Mouse (Mus musculus) induced T-regulatory cell, adult 2 months (primary cell): ENCODE results near the gene Fgfr2.

Experiments used
- DNase-seq: peaks from one replicate; pipeline ENCODE4 v3.0.0-alpha.2; 2012; ENCODE audit warnings: low read depth

Fgfr2 gene

DNA sequence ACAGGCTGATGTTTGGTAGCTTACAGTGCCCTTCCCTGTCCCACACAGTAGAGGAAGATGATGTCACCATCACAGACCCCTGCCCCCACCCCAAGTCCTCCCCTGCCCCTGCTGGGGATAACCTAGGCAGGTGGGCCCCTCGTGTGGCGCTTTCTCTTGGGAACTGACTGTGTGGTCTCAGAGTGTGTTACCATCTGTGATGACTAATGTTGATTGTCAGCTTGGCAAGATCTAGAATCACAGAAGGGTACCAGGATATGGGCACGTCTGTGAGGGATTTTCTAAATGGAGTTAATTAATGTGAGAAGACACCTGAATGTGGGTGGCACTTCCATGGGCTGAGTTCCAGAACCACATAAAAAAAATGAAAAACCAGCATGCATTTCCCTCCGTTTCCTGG, 955.9 kb downstream of the Fgfr2 start:
- DNase-seq: no peak

DNA sequence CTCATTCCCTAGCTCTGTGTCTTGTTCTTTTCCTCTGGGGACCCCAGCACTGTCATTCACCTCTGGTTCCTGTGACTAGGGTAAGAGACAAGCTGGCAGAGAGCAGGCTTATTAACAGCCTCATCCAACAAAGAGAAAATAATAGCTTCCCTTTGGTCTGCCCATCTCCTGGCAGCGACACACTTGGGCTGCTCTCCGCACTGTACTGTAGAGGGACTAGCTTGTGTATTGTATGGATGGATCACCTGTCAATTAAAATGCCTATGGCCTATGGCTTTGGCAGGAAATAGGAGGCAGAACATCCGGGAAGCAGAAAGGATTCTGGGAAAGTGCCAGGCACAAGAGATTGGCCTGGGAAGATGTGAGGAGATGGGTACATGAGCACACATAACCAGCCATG, 960.9 kb downstream of the Fgfr2 start:
- DNase-seq: no peak

DNA sequence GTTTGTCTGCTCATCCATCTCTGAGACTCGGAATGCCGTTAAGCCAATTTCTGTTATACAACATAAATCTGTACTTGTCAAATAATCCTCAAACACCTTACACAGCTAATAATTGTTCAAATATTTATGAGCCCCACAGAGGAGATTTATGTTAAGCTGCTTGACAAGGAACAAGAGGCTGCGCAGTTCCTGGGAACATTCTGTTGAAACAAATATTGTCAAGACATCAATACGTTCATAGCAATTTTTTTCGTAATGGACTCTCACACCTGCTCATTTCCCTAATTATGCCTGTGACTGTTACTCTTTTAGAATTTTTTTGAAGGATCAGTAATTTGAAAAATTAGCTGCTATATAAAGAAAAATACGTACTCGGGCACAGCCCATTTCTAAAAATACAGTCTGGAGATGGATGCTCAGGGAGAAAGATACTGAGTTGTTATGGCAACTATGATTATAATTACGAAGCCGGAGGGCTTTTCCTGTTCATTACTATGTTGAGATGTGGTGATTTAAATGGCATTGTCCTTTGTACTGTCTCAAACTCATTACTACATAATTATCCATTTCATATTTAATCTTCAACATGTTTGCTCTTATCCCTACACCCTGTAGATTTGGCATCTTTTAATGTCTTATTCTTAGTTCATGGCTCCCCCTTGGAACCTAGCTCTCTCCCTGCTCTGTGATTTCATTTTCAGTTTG, 964.7 kb downstream of the Fgfr2 start:
- DNase-seq: no peak

DNA sequence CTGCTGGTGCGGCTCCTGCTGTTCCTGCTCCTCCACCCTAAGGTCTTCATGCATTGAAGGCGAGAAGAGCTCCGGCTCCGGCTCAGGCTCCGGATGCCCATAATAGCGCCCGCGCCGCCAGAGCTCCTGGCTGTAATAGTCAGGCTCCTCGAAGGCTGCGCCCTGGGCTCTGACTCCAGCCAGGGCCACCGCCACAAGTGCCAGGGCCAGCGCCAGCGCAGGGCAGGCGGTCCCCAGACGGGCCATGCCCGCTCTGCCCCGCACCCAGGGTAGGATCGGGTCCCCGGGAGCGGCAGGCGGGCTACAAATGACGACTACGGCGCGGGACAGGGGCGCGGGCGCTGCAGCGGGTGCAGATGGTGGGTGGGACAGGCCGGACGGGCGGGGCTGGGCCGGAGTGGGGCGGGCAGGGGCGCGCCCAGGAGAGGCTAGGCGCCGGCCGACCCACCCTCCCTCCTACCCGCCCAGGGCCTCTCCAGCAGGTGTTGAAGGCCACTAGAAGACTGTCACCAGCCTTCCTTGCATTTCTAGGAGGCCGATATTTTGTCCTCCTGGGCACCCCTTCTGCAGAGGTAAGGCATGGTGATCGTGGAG, 968.7 kb downstream of the Fgfr2 start, which contains the start of gene Cpxm2:
Cpxm2 (minus strand) TSS at position 372 of the 594 bp plus-strand sequence.
- DNase-seq: no peak

DNA sequence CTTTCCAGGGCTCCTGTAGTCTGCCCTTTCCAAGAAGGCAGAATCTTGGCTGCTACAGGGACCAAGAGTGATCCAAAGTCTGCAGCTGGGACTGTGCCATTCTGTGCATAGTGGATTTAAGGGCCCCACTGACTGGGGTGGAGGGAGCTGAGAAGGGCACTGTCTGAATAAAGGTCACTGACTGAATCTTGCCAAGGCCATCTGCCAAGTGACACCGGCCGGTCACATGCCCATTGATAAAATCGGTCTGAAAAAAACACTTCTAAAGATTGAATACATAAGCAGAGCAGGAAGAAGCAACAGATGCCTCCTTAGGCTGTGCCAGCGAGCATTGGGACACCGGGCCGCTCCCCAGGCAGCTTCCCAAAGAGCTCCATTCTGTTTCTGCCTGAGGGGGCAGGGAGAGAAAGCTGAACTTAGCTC, 969.4 kb downstream of the Fgfr2 start:
- DNase-seq: no peak

DNA sequence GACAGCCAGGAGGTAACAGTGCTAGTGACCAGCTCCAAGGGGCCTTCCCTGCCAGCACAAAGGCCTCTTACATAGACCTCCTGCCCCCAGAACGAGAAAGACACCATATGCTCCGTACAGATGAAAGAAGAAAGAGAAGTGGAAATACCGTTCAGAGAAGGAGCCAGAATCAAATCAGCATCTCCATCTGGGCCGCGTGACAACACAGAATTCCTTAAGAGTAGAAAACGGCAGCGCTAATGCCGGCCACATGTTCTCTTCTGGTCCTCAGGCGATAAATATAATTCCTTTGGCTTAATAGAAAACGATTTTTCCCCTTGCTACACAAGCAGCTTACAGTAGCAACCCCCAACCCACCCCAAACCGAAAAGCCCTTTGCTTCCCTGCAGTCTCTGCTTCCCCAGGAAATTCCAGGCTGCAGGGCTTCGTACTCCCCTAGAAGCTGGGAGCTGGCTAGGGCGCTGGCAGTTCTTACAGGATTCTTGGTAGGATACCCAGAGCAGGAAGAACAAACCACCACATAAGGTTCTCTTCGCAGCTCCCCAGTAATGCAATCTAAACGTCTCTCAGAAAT, 977.8 kb downstream of the Fgfr2 start:
- no peak for DNase-seq

DNA sequence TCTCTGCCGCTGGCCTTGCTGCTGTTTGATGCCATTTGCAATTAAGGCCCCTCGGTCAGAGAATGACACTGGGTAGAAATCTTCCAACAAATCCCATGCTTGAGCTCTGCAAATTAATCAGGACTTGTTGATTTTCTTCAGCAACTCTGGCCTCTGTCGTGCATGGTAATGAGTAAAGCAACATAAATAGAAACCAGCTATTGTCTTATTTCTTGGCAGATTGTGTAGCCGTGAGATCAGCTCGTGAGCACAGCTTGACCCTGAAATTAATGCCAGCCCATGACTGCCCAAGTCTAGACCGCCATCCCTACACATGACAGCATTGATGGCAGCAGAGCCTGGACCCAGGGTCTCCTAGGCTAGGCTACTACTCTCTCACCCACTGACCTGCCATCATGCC, 994.5 kb downstream of the Fgfr2 start:
- DNase-seq: no peak

DNA sequence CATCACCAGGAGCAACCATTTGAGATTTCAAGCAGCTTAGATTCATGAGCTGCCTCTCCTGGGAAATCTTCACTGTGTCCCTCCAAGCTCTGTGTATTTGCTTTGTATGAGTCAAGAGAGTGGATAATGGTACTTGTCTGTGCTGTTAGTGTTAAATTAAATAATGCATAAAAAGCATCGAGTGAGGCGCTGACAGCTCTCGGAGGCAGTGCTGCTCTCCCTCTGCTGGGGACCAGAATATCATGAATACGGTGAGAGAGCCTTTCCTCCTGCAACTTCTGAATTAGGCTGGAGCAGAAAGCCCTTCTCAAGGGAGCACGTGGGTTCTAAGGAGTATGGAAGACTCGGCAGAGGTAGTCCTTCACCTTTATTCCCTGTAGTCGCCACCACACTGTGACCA, 998.2 kb downstream of the Fgfr2 start:
- no peak for DNase-seq

DNA sequence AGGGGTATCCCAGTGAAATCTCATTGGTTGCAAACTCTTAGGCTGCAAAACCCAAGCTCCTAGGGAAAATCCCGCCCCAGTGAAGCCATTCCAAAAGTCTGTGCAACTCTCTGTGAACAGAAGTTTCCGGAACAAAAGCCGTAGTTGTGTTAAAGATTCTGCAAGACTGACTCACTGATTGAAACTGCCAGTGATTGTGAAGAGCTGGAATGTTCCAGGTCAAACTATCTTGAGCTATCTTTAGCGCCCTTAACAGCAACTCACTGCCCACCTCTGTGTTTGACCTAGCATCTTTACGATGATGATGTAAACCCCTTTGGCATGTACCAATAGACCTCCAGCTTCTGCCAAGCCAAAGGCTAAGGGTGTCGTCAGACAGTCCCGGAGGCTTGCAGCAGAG, 999.9 kb downstream of the Fgfr2 start:
- DNase-seq: no peak

DNA sequence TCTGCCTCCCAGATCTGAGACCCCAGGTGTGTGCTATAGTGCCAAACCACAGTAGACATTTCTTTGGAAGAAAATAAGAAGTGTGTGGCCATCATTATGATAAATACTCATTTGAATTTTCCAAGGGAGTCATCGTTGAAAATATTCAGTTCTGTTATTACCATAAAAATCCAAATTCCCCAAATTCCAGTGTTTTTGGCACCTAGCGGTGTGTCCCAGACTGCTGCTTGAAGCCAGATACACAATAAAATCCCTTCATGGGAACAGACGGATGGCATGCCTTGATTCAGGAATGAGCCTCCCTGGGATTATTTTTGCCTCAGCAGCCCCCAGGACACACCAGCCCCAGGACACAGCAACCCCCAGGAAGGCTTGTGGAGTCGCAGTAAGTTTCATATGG, 1003.3 kb downstream of the Fgfr2 start:
- DNase-seq: no peak

DNA sequence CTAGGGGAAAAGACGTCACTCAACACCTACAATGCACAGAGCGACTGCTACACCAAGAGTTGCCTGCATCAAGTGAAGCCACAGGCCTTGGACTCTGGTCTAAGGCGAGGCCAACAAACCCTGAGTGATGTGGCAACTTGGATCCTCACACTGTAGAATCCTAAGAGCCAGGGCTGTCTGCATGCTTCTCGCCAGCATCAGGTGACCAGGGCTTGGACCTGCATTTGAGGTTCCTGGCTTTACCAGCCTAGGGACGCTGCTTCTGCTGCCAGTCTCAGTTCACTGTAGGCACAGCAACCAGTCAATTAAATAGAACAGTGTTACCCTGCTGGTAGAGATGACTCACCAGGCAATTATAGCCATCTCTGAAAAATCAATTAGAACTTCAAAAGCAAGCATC, 1011.4 kb downstream of the Fgfr2 start:
- no peak for DNase-seq

DNA sequence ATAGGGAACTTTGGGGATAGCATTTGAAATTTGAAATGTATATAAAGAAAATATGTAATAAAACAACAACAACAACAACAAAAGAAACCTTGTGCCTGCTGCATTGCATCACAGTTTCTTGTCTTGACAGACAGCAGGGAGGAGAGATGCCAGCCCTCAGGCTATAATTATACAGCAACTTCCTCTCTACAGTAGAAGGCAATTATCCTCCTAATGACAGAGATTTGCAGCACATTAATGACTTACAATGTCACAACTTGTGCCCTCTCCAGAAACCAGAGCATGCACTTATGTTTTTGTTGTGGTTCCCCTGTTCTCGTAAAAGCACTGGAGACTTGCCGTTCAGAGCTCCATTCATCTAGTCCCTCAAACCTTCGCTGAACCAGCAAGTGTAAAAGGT, 1012.8 kb downstream of the Fgfr2 start:
- no peak for DNase-seq

DNA sequence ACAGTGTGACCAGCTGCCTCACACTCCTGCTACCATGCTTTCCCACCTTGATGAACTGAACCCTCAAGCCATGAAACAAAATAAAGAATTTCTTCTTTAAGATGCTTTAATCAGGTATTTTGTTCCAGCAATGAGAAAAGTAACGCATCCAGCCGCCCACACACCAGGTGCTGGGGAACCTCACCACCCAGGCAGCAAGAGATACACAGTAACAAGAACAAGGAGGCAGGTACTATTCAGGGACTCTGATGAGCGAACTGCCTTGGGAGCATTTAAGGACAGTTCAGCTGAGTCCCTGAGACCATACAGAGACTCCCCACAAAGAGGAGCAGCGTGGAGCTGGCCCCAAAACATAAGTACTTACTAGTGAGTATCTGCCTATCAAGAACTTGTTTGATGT, 1016.3 kb downstream of the Fgfr2 start:
- DNase-seq: no peak

DNA sequence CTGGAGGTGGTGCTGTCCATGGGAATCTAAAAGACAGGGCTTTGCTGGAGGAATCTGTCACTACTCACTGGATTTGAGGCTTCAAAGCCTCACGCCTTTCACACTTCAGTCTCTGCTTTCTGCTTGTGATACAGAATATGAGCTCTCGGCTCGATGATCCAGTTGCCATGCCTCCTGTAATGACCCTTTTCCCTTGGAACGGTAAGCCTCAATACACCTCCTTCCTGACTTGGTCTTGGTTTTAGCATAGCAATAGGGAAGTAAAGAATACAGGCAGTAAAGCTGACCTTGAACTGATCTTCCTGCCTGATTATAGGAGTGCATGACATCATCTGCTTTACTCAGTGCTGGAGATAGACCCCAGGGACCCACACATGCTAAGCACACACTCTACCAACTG, 1017.8 kb downstream of the Fgfr2 start:
- DNase-seq: no peak

DNA sequence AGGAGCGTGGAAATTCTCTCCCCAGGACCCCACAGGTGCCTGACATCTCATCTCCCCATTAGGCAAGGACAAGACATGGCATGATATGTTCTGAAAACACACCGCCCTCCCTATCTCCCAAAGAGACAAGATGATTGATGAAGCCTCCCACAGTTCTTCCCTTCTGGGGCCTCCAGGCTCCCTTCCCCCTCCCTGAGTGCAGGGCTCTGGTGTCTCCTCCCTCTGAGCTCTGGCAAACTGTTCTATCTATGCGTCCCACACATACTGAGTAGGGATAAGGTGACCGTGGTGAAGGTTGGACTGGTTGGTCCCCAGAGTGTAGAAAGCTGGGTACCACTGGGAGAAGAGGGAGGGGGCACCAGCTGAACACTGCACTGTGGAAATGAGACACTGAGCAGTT, 1024.7 kb downstream of the Fgfr2 start:
- no peak for DNase-seq

DNA sequence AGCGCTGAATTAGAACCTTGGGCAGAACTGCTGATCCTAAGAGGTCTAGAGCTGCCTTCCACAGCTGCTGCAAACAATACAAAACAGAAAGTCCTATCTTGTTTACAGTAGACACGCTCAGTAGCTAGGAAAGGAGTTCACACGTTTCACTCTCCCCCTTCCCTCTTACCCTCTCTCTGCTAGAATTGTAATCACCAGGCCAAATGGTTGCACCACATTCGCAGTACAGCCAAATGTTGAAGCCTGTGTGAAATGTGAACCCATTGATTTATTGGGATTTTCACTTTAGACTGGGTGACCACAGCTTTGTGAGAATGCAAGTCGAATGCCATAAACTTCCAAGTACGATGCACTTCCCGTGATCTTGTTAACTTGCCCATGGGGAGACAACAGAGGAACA, 1028.5 kb downstream of the Fgfr2 start:
- DNase-seq: no peak

DNA sequence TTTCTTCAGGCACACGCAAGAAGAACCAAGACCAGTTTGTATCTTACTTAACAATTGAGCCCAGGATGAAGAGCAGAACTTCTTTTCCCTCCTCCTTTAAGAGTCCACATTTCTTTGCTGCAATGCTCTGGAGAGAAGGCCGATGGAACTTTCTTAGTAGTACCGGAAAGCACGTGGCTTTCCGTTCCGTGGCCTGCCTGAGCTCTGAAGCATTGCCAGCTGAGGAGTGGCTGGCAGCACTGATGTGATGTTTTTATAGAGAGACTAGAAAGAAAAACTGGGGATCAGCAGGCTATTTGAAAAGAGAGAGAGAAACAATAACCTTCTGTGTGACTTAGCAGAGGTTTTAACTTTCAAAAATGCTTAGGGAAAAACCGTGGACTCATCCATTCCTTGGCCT, 1031.6 kb downstream of the Fgfr2 start:
- DNase-seq: no peak

DNA sequence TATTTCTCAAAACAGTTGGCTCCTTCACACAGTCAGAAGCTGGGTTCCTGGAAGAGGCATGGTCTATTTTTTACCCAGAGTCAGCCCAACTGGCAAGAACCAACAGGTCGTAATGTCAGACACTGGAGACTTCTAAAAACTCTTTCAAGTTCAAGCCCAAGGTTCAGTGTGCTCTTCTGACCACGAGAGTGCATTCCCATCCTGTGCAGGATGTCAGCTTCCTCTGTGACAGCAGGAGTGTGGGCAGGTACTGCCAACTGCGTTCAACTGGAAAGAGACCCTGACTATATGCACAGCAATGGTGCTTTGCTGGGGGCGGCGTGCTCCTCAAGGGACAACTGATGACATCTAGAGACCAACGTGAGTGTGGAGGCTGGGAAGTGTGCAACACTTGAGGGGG, 1034.5 kb downstream of the Fgfr2 start:
- DNase-seq: no peak

DNA sequence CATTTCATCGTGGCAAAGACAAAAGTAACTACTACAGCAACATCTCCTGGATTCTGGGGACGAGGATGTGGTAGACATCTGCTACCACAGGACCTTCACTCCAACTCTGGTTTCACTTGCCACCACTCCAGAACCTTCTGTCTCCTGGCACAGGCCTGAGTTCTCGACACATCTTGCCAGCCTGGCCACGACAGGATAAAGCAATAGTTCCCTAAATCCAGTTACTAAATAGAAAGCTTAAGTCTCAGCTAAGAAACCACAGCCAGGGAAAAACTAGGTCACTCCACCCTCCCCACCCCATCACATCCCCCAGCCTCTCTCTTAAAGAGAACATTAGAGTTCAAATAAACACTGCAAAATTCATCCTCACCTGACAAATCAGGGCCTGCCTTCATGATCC, 1035.0 kb downstream of the Fgfr2 start:
- no peak for DNase-seq

DNA sequence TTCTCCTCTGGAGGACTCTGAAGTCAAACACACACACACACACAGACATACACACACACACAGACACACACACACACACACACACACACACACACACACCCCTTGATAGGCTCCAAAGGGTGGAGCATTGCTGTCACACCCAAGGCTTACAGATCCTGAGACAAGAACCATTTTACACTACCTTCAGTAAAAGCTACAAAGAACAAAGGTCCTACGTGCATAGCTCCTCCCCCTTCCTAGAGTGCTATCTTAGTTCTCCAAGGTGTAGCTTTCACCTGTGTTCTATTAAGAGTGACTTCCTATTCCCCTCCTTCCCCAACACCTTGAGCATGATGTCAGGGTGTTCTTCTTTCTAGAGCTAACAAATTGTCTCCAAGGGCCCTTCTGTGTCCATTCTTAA, 1047.3 kb downstream of the Fgfr2 start:
- DNase-seq: no peak

DNA sequence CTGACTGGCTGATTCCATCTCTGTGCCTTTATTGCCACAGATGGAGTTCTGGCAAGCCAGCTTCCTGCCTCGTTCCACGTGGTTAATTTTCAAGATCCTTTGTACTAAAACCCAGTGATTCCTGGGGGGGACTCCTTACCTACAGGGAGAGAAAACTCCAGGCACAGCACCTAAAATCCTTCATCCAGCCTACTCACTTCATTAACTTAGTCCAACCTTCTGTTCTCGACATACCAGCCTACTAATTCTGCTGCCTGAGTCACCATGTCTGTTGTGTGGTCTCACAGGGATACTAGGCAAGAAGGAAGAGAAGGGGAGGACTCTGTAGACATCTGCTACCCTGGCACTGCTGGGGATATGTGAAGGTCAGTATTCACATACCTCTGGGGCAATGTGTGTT, 1048.6 kb downstream of the Fgfr2 start:
- no peak for DNase-seq

DNA sequence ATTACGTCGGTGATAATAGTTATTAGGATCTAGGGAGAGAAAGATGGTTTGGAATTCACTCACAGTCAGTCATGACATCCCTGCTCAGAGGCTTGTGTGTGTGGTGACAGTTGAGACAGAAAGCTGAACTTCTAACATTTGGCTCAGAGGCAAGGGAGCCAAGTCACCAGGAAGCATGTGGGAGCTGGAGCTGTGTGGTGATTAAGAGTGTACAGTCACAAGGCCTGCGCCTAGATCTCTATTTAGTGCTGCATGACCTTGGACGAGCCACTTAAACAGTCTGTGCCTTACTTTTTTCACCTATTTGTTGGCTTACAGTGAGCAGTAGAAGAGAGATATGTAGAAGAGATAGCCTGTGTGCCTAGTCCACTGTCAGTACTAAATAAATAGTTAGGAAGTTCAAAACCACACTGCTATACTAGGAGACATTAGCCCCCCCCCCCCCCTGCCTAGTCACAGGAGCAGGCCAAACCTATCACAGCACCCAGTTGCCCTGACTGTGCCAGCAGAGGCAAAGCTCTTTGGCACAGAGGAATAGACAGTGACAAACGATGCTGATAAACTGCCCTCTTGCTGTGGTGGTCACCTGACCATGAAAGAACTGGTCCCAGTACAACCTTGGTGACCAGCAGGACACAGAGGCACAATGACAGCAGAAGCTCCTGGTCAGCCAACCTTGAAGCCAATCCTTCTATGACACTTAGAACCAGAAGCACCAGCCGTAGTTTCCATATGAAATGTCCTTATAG, 1052.1 kb downstream of the Fgfr2 start:
- no peak for DNase-seq

DNA sequence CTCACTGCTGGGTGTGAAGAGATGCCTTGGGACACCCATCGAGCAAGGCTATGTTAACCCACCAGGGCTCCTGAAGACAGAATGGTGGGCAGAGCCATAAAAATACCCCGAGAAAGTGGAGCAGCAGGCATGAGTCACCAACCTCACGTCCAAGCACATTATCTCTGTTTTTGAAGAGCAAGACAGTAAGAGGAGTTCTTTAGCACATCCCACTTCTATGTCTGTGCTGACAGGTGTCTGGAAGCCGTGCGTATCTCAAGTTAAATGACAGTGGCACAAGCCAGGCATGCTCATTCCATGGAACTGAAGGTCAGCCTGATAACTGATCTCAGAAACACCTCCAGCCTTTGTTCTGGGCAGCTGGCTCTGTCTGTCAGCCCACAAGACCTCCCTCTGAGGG, 1055.2 kb downstream of the Fgfr2 start:
- DNase-seq: no peak
